ENCODE assay signal across 25 mouse cellular contexts in the genomic region with DNA sequence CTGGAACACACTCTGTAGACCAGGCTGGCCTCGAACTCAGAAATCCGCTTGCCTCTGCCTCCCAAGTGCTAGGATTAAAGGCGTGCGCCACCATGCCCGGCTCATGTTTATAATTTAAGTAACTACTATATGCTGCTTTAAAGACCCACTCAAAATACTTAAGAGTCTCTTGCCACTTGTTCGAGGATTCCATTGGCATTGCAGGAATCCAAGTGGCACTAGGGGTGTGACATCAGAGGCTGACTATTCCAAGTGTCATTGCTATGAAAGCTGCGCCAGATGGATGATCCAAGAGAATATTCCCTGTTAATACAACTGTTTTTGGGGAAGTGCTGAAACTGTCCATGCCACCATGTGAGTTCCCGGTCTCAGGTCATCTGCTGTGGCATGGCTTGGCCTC.
DNase-seq lines count a peak whose midpoint lies in the region; ATAC-seq and TF ChIP-seq lines count a peak whose summit lies in the region.
"Had no signal": no experiment of that assay in that cellular context is flagged by ENCODE, and none has a peak within 500 bp of the region (broad histone marks: within the 10 kb centered on the region; RNA-seq: fewer than 3 reads in every experiment).

No protein-coding gene starts in this region.

- intact Hi-C loops in left cerebral cortex, postnatal 36 days (cut with DNase I), result no loop called here

- no peak for TF ChIP-seq POLR2A in lung, adult 2 months (IDR thresholded peaks at IDR 0.05; ENCODE audit: borderline replicate concordance, extremely low read depth, low read depth, low read length)

- H3K36me3 ChIP-seq in lung, embryonic 16.5 days (ENCODE audit: control insufficient read depth, insufficient read depth, low read length), result no peaks in the 10 kb centered on the region
- H3K36me3 ChIP-seq: embryonic facial prominence, embryonic 10.5 days; embryonic facial prominence, embryonic 13.5 days; forebrain, embryonic 10.5 days; hindbrain, embryonic 12.5 days; hindbrain, embryonic 15.5 days had no signal

- TF ChIP-seq CTCF in lung, adult 2 months (IDR thresholded peaks at IDR 0.05; ENCODE audit: insufficient read depth, low read length), result no peak

- H3K4me1 ChIP-seq in lung, adult 2 months (ENCODE audit: control insufficient read depth, insufficient read depth, low read length), result no peaks in the 10 kb centered on the region
- H3K4me1 ChIP-seq in lung, embryonic 16.5 days (replicated peaks; ENCODE audit: control insufficient read depth, insufficient read depth, low read length), result peaks cover 2% of the 10 kb centered on the region

- ATAC-seq in lung, embryonic 16.5 days (ENCODE audit: low read depth), result peak; percentile 79; the same call in 1 of the 2 replicates
- ATAC-seq: CD4-positive, CD25-positive, alpha-beta regulatory T cell, adult 4 months; forebrain, embryonic 13.5 days; forebrain, embryonic 16.5 days had no signal

- DNase-seq in lung, adult 2 months, result peak; percentile 29
- peak; percentile 28 for DNase-seq in lung, postnatal 14 days
- peak; percentile 13 to 27 for DNase-seq in lung, postnatal 4 days
- no peak for DNase-seq in neural tube, embryonic 10.5 days (ENCODE audit: extremely low spot score, low spot score)
- DNase-seq in cerebellum, adult 11 months, result no peak
- no peak for DNase-seq in left cerebral cortex, postnatal 36 days (ENCODE audit: low spot score in 2 of 2)
- DNase-seq: adrenal gland, adult 2 months; adrenal gland, postnatal 14 days; cerebellum, adult 11-12 months; cerebellum, adult 8-10 months; cerebellum, postnatal 36 days; embryo, embryonic 11 days; gastrocnemius, postnatal 10 days; heart, adult 11 months had no signal

- H3K27me3 ChIP-seq in lung, embryonic 16.5 days (ENCODE audit: control insufficient read depth, insufficient read depth, low read depth, low read length), result no peaks in the 10 kb centered on the region
- H3K27me3 ChIP-seq: embryonic facial prominence, embryonic 13.5 days; forebrain, embryonic 13.5 days; hindbrain, embryonic 12.5 days; hindbrain, embryonic 15.5 days had no signal

- 60% methylated on average over 8 of the region's 8 CpGs for WGBS in lung, adult 2 months
- WGBS in lung, embryonic 16.5 days, result 66% methylated on average over 8 of the region's 8 CpGs

- H3K9ac ChIP-seq in lung, embryonic 16.5 days (ENCODE audit: low read length), result no peak overlapping the region
- H3K9ac ChIP-seq: embryonic facial prominence, embryonic 13.5 days; forebrain, embryonic 13.5 days; hindbrain, embryonic 12.5 days; hindbrain, embryonic 15.5 days had no signal

- no peak overlapping the region for H3K27ac ChIP-seq in lung, embryonic 16.5 days (ENCODE audit: low read length)
- H3K27ac ChIP-seq: embryonic facial prominence, embryonic 10.5 days; embryonic facial prominence, embryonic 13.5 days; forebrain, embryonic 10.5 days; forebrain, embryonic 13.5 days; hindbrain, embryonic 12.5 days; hindbrain, embryonic 15.5 days had no signal

- no peak overlapping the region for H3K4me2 ChIP-seq in lung, embryonic 16.5 days (ENCODE audit: low read depth, low read length)
- H3K4me2 ChIP-seq: embryonic facial prominence, embryonic 13.5 days; forebrain, embryonic 13.5 days; heart, embryonic 11.5 days; hindbrain, embryonic 12.5 days; hindbrain, embryonic 15.5 days had no signal

- no peaks in the 10 kb centered on the region for H3K9me3 ChIP-seq in lung, embryonic 16.5 days (ENCODE audit: control insufficient read depth, low read length)
- H3K9me3 ChIP-seq: embryonic facial prominence, embryonic 10.5 days; embryonic facial prominence, embryonic 13.5 days; forebrain, embryonic 10.5 days; forebrain, embryonic 13.5 days; hindbrain, embryonic 12.5 days; hindbrain, embryonic 15.5 days had no signal

- H3K4me3 ChIP-seq in lung, adult 2 months (replicated peaks; ENCODE audit: extremely low read depth, low read depth, low read length), result no peak overlapping the region
- no peak overlapping the region for H3K4me3 ChIP-seq in lung, embryonic 16.5 days (ENCODE audit: low read length)
- H3K4me3 ChIP-seq: embryonic facial prominence, embryonic 10.5 days; embryonic facial prominence, embryonic 13.5 days; erythroblast, embryonic 14.5 days; forebrain, embryonic 10.5 days; forebrain, embryonic 13.5 days; hindbrain, embryonic 12.5 days; hindbrain, embryonic 15.5 days had no signal

Comparison
In these comparisons a context has a peak if more than half of its experiments do, and no peak if none do; other contexts are left out.
1. DNase-seq: peak in lung, adult 2 months (single experiment), lung, postnatal 14 days (single experiment) and lung, postnatal 4 days (2 of 2); none in neural tube, embryonic 10.5 days (single experiment), cerebellum, adult 11 months (single experiment) and left cerebral cortex, postnatal 36 days (0 of 2).